Mouse (Mus musculus): ENCODE results near the gene Bcat1. TPM values are rescaled to one million over a fixed set of nuclear protein-coding genes. Genes with fewer than 3 reads are reported as not detected.
A peak's percentile ranks its signal among the peaks of the same experiment; 100 is the strongest.

The Bcat1 gene
- polyA plus RNA-seq, 1 experiment from 2014 or later: 100 TPM

GRCm38 (mm10) chr6:145016639-145017038, 59.3 kb downstream of the Bcat1 start:
- Histone ChIP-seq H3K9me3 (no peaks in the 10 kb centered on the region), H3K4me1 (no peaks in the 10 kb centered on the region), H3K27ac (replicated peaks) (no peak overlapping the region), H3K4me2 (replicated peaks) (no peak overlapping the region), H3K9ac (replicated peaks) (no peak overlapping the region), H3K4me3 (no peak overlapping the region), H3K27me3 (no peaks in the 10 kb centered on the region), H3K36me3 (peaks cover 72% of the 10 kb centered on the region)
- 95% methylated on average over 16 of the region's 16 CpGs for WGBS
- ATAC-seq (replicated peaks): no peak

GRCm38 (mm10) chr6:145014944-145015343, 61.0 kb downstream of the Bcat1 start:
- no peak overlapping the region for H3K27ac ChIP-seq (replicated peaks)
- no peaks in the 10 kb centered on the region for H3K4me1 ChIP-seq
- H3K9ac ChIP-seq (replicated peaks): no peak overlapping the region
- no peaks in the 10 kb centered on the region for H3K9me3 ChIP-seq
- ATAC-seq (replicated peaks): no peak
- no peaks in the 10 kb centered on the region for H3K27me3 ChIP-seq
- H3K36me3 ChIP-seq: peaks cover 62% of the 10 kb centered on the region
- no peak overlapping the region for H3K4me2 ChIP-seq (replicated peaks)
- 100% methylated on average over 2 of the region's 2 CpGs for WGBS
- no peak overlapping the region for H3K4me3 ChIP-seq

GRCm38 (mm10) chr6:145012699-145013098, 63.3 kb downstream of the Bcat1 start:
- Histone ChIP-seq H3K9ac (replicated peaks) (no peak overlapping the region), H3K4me3 (no peak overlapping the region), H3K4me2 (replicated peaks) (no peak overlapping the region), H3K36me3 (peaks cover 64% of the 10 kb centered on the region), H3K27ac (replicated peaks) (no peak overlapping the region), H3K9me3 (no peaks in the 10 kb centered on the region), H3K4me1 (no peaks in the 10 kb centered on the region), H3K27me3 (no peaks in the 10 kb centered on the region)
- ATAC-seq (replicated peaks): no peak
- 77% methylated on average over 8 of the region's 8 CpGs for WGBS

- Histone ChIP-seq H3K27ac (replicated peaks) (no peak overlapping the region), H3K36me3 (peaks cover 65% of the 10 kb centered on the region), H3K4me1 (no peaks in the 10 kb centered on the region), H3K4me2 (replicated peaks) (no peak overlapping the region), H3K27me3 (no peaks in the 10 kb centered on the region), H3K4me3 (no peak overlapping the region), H3K9ac (replicated peaks) (no peak overlapping the region), H3K9me3 (no peaks in the 10 kb centered on the region)
- no peak for ATAC-seq (replicated peaks)
- 78% methylated on average over 8 of the region's 8 CpGs for WGBS
Measured at GRCm38 (mm10) chr6:145011141-145011540, 64.8 kb downstream of the Bcat1 start.

- Histone ChIP-seq H3K9me3 (no peaks in the 10 kb centered on the region), H3K27me3 (no peaks in the 10 kb centered on the region), H3K4me2 (replicated peaks) (no peak overlapping the region), H3K27ac (replicated peaks) (no peak overlapping the region), H3K4me1 (no peaks in the 10 kb centered on the region), H3K9ac (replicated peaks) (no peak overlapping the region), H3K36me3 (peaks cover 57% of the 10 kb centered on the region), H3K4me3 (no peak overlapping the region)
- peak; percentile 44; the same call in 1 of the 2 replicates for ATAC-seq (replicated peaks)
- 77% methylated on average over 8 of the region's 8 CpGs for WGBS
Measured at GRCm38 (mm10) chr6:145009859-145010818, 65.8 kb downstream of the Bcat1 start.

GRCm38 (mm10) chr6:145003459-145003858, 72.5 kb downstream of the Bcat1 start:
- no peak overlapping the region for H3K27ac ChIP-seq (replicated peaks)
- H3K9me3 ChIP-seq: no peaks in the 10 kb centered on the region
- no peak overlapping the region for H3K4me2 ChIP-seq (replicated peaks)
- H3K4me3 ChIP-seq: no peak overlapping the region
- no peaks in the 10 kb centered on the region for H3K4me1 ChIP-seq
- H3K9ac ChIP-seq (replicated peaks): no peak overlapping the region
- ATAC-seq (replicated peaks): no peak
- H3K27me3 ChIP-seq: no peaks in the 10 kb centered on the region
- H3K36me3 ChIP-seq: peaks cover 60% of the 10 kb centered on the region

GRCm38 (mm10) chr6:145002094-145002936, 73.7 kb downstream of the Bcat1 start:
- H3K9me3 ChIP-seq: no peaks in the 10 kb centered on the region
- H3K4me2 ChIP-seq (replicated peaks): no peak overlapping the region
- H3K4me1 ChIP-seq: no peaks in the 10 kb centered on the region
- H3K4me3 ChIP-seq: no peak overlapping the region
- H3K27ac ChIP-seq (replicated peaks): no peak overlapping the region
- no peak for ATAC-seq (replicated peaks)
- no peak overlapping the region for H3K9ac ChIP-seq (replicated peaks)
- WGBS: 82% methylated on average over 13 of the region's 14 CpGs
- H3K27me3 ChIP-seq: no peaks in the 10 kb centered on the region
- H3K36me3 ChIP-seq: peaks cover 53% of the 10 kb centered on the region

- no peaks in the 10 kb centered on the region for H3K27me3 ChIP-seq
- no peaks in the 10 kb centered on the region for H3K9me3 ChIP-seq
- H3K36me3 ChIP-seq: peaks cover 50% of the 10 kb centered on the region
- ATAC-seq (replicated peaks): no peak
- H3K27ac ChIP-seq (replicated peaks): no peak overlapping the region
- H3K4me1 ChIP-seq: no peaks in the 10 kb centered on the region
- WGBS: 71% methylated on average over 6 of the region's 6 CpGs
- H3K9ac ChIP-seq (replicated peaks): no peak overlapping the region
- no peak overlapping the region for H3K4me3 ChIP-seq
- no peak overlapping the region for H3K4me2 ChIP-seq (replicated peaks)
Measured at GRCm38 (mm10) chr6:145001493-145001892, 74.5 kb downstream of the Bcat1 start.

- no peak for ATAC-seq (replicated peaks)
- 86% methylated on average over 3 of the region's 3 CpGs for WGBS
Measured at GRCm38 (mm10) chr6:144997229-144997628, 78.8 kb downstream of the Bcat1 start.

GRCm38 (mm10) chr6:144992111-144992510, 83.9 kb downstream of the Bcat1 start:
- no peak for ATAC-seq (replicated peaks)
- Histone ChIP-seq H3K4me1 (no peaks in the 10 kb centered on the region), H3K36me3 (peaks cover 6% of the 10 kb centered on the region; the same call in 1 of the 2 replicates), H3K9ac (replicated peaks) (no peak overlapping the region), H3K27ac (replicated peaks) (no peak overlapping the region), H3K27me3 (no peaks in the 10 kb centered on the region), H3K4me3 (no peak overlapping the region), H3K9me3 (no peaks in the 10 kb centered on the region), H3K4me2 (replicated peaks) (no peak overlapping the region)
- WGBS: 64% methylated on average over 3 of the region's 3 CpGs

More at GRCm38 (mm10) chr6:144997229-144997628, 78.8 kb downstream of the Bcat1 start:
- Histone ChIP-seq H3K4me2 (replicated peaks) (no peak overlapping the region), H3K4me3 (no peak overlapping the region), H3K9ac (replicated peaks) (no peak overlapping the region), H3K36me3 (peaks cover 34% of the 10 kb centered on the region), H3K27me3 (no peaks in the 10 kb centered on the region), H3K27ac (replicated peaks) (no peak overlapping the region), H3K9me3 (no peaks in the 10 kb centered on the region), H3K4me1 (no peaks in the 10 kb centered on the region)

GRCm38 (mm10) chr6:144989193-144989592, 86.8 kb downstream of the Bcat1 start:
- 91% methylated on average over 4 of the region's 4 CpGs for WGBS

GRCm38 (mm10) chr6:144987676-144988075, 88.3 kb downstream of the Bcat1 start:
- WGBS: 89% methylated on average over 6 of the region's 6 CpGs
- H3K4me3 ChIP-seq: no peak overlapping the region
- H3K27me3 ChIP-seq: no peaks in the 10 kb centered on the region
- no peaks in the 10 kb centered on the region for H3K4me1 ChIP-seq
- H3K27ac ChIP-seq (replicated peaks): no peak overlapping the region
- no peaks in the 10 kb centered on the region for H3K36me3 ChIP-seq
- H3K4me2 ChIP-seq (replicated peaks): no peak overlapping the region
- no peak for ATAC-seq (replicated peaks)
- H3K9ac ChIP-seq (replicated peaks): no peak overlapping the region
- no peaks in the 10 kb centered on the region for H3K9me3 ChIP-seq

More at GRCm38 (mm10) chr6:144989193-144989592, 86.8 kb downstream of the Bcat1 start:
- no peak overlapping the region for H3K9ac ChIP-seq (replicated peaks)
- H3K27me3 ChIP-seq: no peaks in the 10 kb centered on the region
- no peaks in the 10 kb centered on the region for H3K36me3 ChIP-seq
- no peak overlapping the region for H3K4me2 ChIP-seq (replicated peaks)
- no peaks in the 10 kb centered on the region for H3K4me1 ChIP-seq
- ATAC-seq (replicated peaks): no peak
- no peak overlapping the region for H3K27ac ChIP-seq (replicated peaks)
- H3K9me3 ChIP-seq: no peaks in the 10 kb centered on the region
- H3K4me3 ChIP-seq: no peak overlapping the region

All from forebrain, embryonic 15.5 days (tissue).